In genomic region chr8:11556691-11557423, GRCm38 (mm10) we compare ENCODE assay signal across 8 mouse cellular contexts. TPM values are rescaled to one million over a fixed set of nuclear protein-coding genes. Genes with fewer than 3 reads are reported as not detected.
DNase-seq lines count a peak whose midpoint lies in the region; ATAC-seq and TF ChIP-seq lines count a peak whose summit lies in the region.

No protein-coding gene starts in this region.

- no peak for ATAC-seq in erythroblast, adult 5-6 weeks (replicated peaks; ENCODE audit: low FRiP score, poor library complexity, severe bottlenecking)
- ATAC-seq in heart, embryonic 12.5 days (ENCODE audit: insufficient number of reproducible peaks, low FRiP score): no peak
- ATAC-seq in liver, embryonic 14.5 days (ENCODE audit: insufficient read depth): no peak
- ATAC-seq in neural tube, embryonic 14.5 days (ENCODE audit: low read depth): no peak

- no peaks in the 10 kb centered on the region for H3K27me3 ChIP-seq in erythroblast, embryonic 14.5 days (ENCODE audit: control insufficient read depth)
- no peaks in the 10 kb centered on the region for H3K27me3 ChIP-seq in heart, embryonic 12.5 days (replicated peaks)
- H3K27me3 ChIP-seq in liver, embryonic 14.5 days (ENCODE audit: control insufficient read depth, insufficient read depth, low read length): no peaks in the 10 kb centered on the region
- no peaks in the 10 kb centered on the region; the same call in 1 of the 2 replicates for H3K27me3 ChIP-seq in neural tube, embryonic 14.5 days (ENCODE audit: control insufficient read depth, insufficient read depth, low read length)

- H3K9ac ChIP-seq in heart, embryonic 12.5 days: peak overlapping the region; percentile 96
- peak overlapping the region; percentile 78 for H3K9ac ChIP-seq in liver, embryonic 14.5 days (replicated peaks)
- peak overlapping the region; percentile 87 for H3K9ac ChIP-seq in neural tube, embryonic 14.5 days (replicated peaks; ENCODE audit: low read depth, low read length)

- peak overlapping the region; percentile 87 for H3K4me3 ChIP-seq in erythroblast, embryonic 14.5 days (replicated peaks)
- H3K4me3 ChIP-seq in heart, embryonic 12.5 days: peak overlapping the region; percentile 73
- peak overlapping the region; percentile 96 to 99 for H3K4me3 ChIP-seq in liver, embryonic 14.5 days (ENCODE audit: insufficient read depth in 1 of 2, low read depth in 2 of 2, low read length in 2 of 2)
- peak overlapping the region; percentile 72 for H3K4me3 ChIP-seq in neural tube, embryonic 14.5 days (ENCODE audit: low read depth, low read length)

- DNase-seq in embryo, embryonic 11 days: peak; percentile 56
- peak; percentile 54 for DNase-seq in kidney, postnatal 14 days
- peak in 1 of 3 experiments; percentile 30 for DNase-seq in liver, embryonic 14.5 days (ENCODE audit: low read depth in 3 of 3, low spot score in 3 of 3)
- DNase-seq in testis, postnatal 10 days (ENCODE audit: low spot score): peak; percentile 76

- H3K4me1 ChIP-seq in erythroblast, embryonic 14.5 days (ENCODE audit: control insufficient read depth): peaks cover 55% of the 10 kb centered on the region
- H3K4me1 ChIP-seq in heart, embryonic 12.5 days (replicated peaks): peaks cover 24% of the 10 kb centered on the region
- peaks cover 20 to 24% of the 10 kb centered on the region in 2 experiments for H3K4me1 ChIP-seq in liver, embryonic 14.5 days (replicated peaks; ENCODE audit: control insufficient read depth in 2 of 2, insufficient read depth in 2 of 2, low read length in 1 of 2)
- peaks cover 6% of the 10 kb centered on the region for H3K4me1 ChIP-seq in neural tube, embryonic 14.5 days (ENCODE audit: control insufficient read depth, insufficient read depth, low read length)

- peak overlapping the region; percentile 80 for H3K4me2 ChIP-seq in heart, embryonic 12.5 days
- peak overlapping the region; percentile 91 for H3K4me2 ChIP-seq in liver, embryonic 14.5 days (ENCODE audit: low read depth)
- peak overlapping the region; percentile 49 for H3K4me2 ChIP-seq in neural tube, embryonic 14.5 days (ENCODE audit: low read depth, low read length)

- no peak for TF ChIP-seq CTCF in liver, embryonic 14.5 days (IDR thresholded peaks at IDR 0.05; ENCODE audit: low read depth)

- peak overlapping the region; percentile 98 for H3K27ac ChIP-seq in heart, embryonic 12.5 days (ENCODE audit: poor library complexity, severe bottlenecking)
- H3K27ac ChIP-seq in liver, embryonic 14.5 days: peak overlapping the region; percentile 86
- peak overlapping the region; percentile 100 for H3K27ac ChIP-seq in neural tube, embryonic 14.5 days (ENCODE audit: low read depth, low read length)

- H3K9me3 ChIP-seq in erythroblast, embryonic 14.5 days (ENCODE audit: control insufficient read depth, low read length): no peaks in the 10 kb centered on the region
- H3K9me3 ChIP-seq in heart, embryonic 12.5 days (replicated peaks): no peaks in the 10 kb centered on the region
- no peaks in the 10 kb centered on the region for H3K9me3 ChIP-seq in liver, embryonic 14.5 days (ENCODE audit: control insufficient read depth, low read length)
- H3K9me3 ChIP-seq in neural tube, embryonic 14.5 days (ENCODE audit: control insufficient read depth, low read length): no peaks in the 10 kb centered on the region

- H3K36me3 ChIP-seq in erythroblast, embryonic 14.5 days (ENCODE audit: control insufficient read depth): peaks cover 19% of the 10 kb centered on the region
- peaks cover 8% of the 10 kb centered on the region for H3K36me3 ChIP-seq in heart, embryonic 12.5 days
- H3K36me3 ChIP-seq in liver, embryonic 14.5 days (replicated peaks; ENCODE audit: control insufficient read depth, insufficient read depth, low read depth): peaks cover 7% of the 10 kb centered on the region
- H3K36me3 ChIP-seq in neural tube, embryonic 14.5 days (ENCODE audit: control insufficient read depth, insufficient read depth, low read length): peaks cover 6% of the 10 kb centered on the region

- TF ChIP-seq EP300 in liver, embryonic 14.5 days (IDR thresholded peaks at IDR 0.05; ENCODE audit: low read depth): no peak

- under 1% methylated on average over 81 of the region's 85 CpGs for WGBS in heart, embryonic 12.5 days
- WGBS in liver, embryonic 14.5 days (ENCODE audit: insufficient replicate concordance): under 1% methylated on average over 85 of the region's 85 CpGs
- under 1% methylated on average over 83 of the region's 85 CpGs for WGBS in neural tube, embryonic 14.5 days

RNA-seq across cellular contexts. Expression of gene Ing1, which starts 1.5 kb away (rescaled TPM):
- polyA plus RNA-seq in erythroblast, embryonic 14.5 days (2012): 3.2 and 4.3 TPM in 2 replicates
- total RNA-seq in erythroblast, adult 5-6 weeks (2015; ENCODE audit: low replicate concordance): 16.3 and 16.5 TPM in 2 replicates
- 19.3 and 25.9 TPM in 2 replicates for total RNA-seq in erythroblast, adult 5-6 weeks (2017; ENCODE audit: low replicate concordance)
- polyA plus RNA-seq in heart, embryonic 12.5 days (2016; fragmentation: Nextera tagmentation; extraction: Ambion mirVana): 25.2 and 26.5 TPM in 2 replicates
- polyA plus RNA-seq in liver, embryonic 14.5 days (2012; rRNA removed): 9.3 and 15.6 TPM in 2 replicates
- polyA plus RNA-seq in liver, embryonic 14.5 days (2014; fragmentation: Nextera tagmentation; extraction: Ambion mirVana): 13.2 and 14.2 TPM in 2 replicates
- 38.1 and 40.1 TPM in 2 replicates for polyA plus RNA-seq in neural tube, embryonic 14.5 days (2014; fragmentation: Nextera tagmentation; extraction: Ambion mirVana)

RNA-seq across cellular contexts. Expression of gene Cars2, which starts 6.3 kb away (rescaled TPM):
- 2.0 and 2.3 TPM in 2 replicates for polyA plus RNA-seq in erythroblast, embryonic 14.5 days (2012)
- 7.1 and 8.6 TPM in 2 replicates for total RNA-seq in erythroblast, adult 5-6 weeks (2015; ENCODE audit: low replicate concordance)
- total RNA-seq in erythroblast, adult 5-6 weeks (2017; ENCODE audit: low replicate concordance): 3.4 and 16.0 TPM in 2 replicates
- polyA plus RNA-seq in heart, embryonic 12.5 days (2016; fragmentation: Nextera tagmentation; extraction: Ambion mirVana): 22.6 and 28.2 TPM in 2 replicates
- 18.2 and 18.8 TPM in 2 replicates for polyA plus RNA-seq in liver, embryonic 14.5 days (2012; rRNA removed)
- 15.4 and 15.5 TPM in 2 replicates for polyA plus RNA-seq in liver, embryonic 14.5 days (2014; fragmentation: Nextera tagmentation; extraction: Ambion mirVana)
- 27.6 and 28.8 TPM in 2 replicates for polyA plus RNA-seq in neural tube, embryonic 14.5 days (2014; fragmentation: Nextera tagmentation; extraction: Ambion mirVana)

RNA-seq across cellular contexts. Expression of gene Naxd, which starts 59.6 kb away (rescaled TPM):
- 3.1 and 3.9 TPM in 2 replicates for polyA plus RNA-seq in erythroblast, embryonic 14.5 days (2012)
- 11.0 and 14.8 TPM in 2 replicates for total RNA-seq in erythroblast, adult 5-6 weeks (2015; ENCODE audit: low replicate concordance)
- 11.7 and 13.9 TPM in 2 replicates for total RNA-seq in erythroblast, adult 5-6 weeks (2017; ENCODE audit: low replicate concordance)
- 68.8 and 71.0 TPM in 2 replicates for polyA plus RNA-seq in heart, embryonic 12.5 days (2016; fragmentation: Nextera tagmentation; extraction: Ambion mirVana)
- 26.9 and 29.8 TPM in 2 replicates for polyA plus RNA-seq in liver, embryonic 14.5 days (2012; rRNA removed)
- 31.9 and 33.0 TPM in 2 replicates for polyA plus RNA-seq in liver, embryonic 14.5 days (2014; fragmentation: Nextera tagmentation; extraction: Ambion mirVana)
- 142 and 150 TPM in 2 replicates for polyA plus RNA-seq in neural tube, embryonic 14.5 days (2014; fragmentation: Nextera tagmentation; extraction: Ambion mirVana)
